Mouse (Mus musculus) fat pad, adult 2 months (tissue): ENCODE measurements around the gene March5.

Experiments
- DNase-seq: peaks from one replicate; pipeline ENCODE4 v3.0.0-alpha.2; 2011; ENCODE audit warnings: low read depth, low spot score; ENCODE audit errors: extremely low read depth

The March5 gene

DNA sequence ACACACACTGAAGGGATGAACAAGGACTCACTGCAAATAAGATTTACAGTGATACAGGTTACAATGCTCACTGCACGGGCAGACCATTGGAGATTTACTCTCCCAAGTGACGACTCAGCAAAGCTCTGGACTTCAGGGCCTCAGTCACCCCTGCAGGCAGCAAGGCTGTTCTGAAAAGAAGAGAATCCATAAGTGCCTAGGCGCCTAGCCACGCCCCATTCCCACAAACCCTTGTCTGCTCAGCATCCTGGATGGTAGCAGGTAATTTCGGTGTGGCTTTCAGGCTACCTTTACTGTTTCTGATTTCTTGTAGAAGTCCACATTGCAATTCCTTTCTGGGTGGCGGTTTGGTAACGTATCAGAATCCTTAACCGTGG, 56.2 kb downstream of the March5 start:
- DNase-seq, result no peak

DNA sequence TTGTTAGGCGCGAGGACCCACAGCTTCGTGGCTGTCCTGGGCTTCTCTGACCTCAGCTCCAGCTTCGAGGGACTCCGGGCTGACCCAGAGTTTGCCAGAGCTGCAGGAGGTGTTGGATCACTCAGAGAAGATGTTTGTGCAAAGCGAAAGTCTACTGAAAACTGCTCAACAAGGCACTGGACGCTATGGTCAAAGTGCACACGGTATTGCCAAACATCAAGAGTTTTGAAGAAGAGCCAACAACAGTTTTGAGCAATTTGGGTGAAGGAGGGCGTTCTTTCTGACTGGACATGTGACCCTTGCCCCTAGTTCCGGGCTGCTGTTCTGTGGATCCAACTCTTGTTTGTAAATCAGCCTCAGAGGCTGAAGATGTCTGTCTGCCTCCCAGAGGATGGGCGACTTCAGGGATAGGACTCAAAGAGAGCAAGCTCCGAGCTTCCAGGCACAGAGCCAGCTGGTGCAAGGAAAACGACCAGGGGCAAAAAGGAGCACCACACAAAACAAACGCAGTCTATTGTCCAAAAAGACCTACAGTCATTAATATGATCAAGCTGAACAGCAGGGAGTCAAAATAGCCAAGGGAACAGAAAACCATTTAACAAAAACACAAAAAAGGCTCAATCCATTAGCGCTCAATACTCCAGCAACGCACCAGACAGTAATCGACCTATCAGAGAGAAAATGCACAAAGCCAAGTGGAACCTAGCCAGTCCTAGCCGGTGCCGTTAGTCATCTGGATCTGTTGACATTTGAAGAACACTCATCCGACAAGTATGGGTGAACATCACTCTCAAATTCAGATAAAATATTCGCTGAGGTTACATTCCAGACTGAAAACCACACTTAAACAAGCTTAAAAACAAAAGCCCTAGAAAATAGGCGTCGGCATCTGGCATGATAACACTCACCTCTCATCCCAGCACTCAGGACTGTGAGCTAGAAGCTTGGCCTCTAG, 56.9 kb downstream of the March5 start:
- no peak for DNase-seq

DNA sequence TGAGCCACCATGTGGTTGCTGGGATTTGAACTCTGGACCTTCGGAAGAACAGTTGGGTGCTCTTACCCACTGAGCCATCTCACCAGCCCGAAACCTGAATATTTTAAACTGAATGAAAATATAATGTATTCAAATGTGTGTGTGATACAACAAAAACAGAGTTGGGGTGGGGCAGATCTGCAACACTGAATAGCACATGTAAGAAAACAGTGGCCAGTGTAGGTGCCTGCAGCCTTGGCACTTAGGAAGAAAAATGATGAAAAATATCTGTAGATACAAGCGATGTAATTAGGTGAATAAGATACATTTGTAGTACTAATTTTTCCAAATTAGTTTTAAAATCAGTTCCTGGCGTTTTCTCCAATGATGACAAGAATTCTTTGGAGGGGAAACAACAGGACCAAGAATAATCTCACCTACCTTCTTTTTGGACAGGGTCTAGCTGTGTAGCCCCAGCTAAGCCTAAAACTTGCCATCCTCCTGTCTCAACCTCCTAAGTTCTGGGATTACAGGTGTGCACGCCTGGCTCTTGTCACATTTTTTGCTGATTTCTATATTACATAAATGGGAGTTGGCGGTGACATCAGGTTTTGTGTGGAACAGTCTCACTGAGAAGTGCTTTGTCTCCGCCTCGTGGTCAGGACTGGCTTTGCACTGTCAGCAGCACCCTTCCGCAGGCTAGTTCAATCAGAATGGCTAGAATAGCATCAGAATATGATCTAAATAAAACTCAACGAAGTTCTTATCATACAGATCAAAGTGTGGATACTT, 58.2 kb downstream of the March5 start:
- no peak for DNase-seq

DNA sequence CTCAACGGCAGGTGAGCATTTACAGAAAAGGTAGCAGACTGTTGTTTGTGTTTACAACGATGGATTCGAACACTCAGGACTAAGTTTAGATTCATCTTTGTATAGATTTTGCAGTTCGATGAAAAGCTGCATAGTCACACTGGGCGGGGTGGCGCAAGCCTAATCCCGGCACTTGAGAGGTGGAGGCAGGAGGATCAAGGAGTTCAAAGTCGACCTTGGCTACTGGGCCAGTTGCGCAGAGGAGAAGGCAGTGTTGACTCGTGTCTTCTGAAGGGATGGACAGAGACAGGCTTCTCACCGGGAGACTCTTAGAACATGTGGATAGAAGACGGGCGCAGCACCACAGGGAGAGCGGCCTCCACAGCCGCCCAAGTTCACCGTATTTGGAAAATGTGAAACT, 61.8 kb downstream of the March5 start:
- DNase-seq, result no peak
